In the genomic region with DNA sequence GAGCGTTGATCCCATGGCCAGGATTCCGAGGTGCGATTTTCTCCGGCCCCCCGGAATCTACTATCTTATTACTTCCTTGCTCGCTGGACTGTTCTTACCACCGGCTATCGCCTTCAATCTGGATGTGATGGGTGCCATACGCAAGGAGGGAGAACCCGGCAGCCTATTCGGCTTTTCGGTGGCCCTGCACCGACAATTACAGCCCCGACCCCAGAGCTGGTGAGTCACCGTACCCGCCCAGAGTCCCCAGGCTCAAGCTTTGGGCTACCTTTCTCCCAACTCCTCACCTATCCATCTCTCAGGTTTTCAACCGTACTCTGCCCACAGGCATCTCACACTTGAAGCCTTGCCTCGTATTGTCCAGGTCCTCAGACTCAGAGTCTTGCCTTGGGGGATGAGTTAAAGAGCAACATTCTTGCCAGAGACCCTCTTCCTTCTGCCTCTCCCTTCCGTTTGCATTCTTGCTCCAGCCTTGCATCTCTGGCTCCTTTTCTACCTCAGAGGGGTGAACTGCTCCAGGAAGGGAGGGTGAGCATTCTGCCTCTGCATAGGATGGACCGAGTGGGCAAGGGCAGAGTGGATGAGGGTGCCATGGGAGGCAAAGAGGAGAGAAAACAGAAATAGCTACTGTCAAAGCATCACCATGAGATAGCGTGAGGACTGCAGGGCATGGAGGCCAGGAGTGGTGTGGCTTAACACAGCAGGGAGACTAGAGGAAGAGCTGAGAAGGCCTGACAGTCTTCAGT, we compare ENCODE assay signal across 8 mouse cellular contexts. TPM values are rescaled to one million over a fixed set of nuclear protein-coding genes. Genes with fewer than 3 reads are reported as not detected.
A peak's percentile ranks its signal among the peaks of the same experiment; 100 is the strongest.
DNase-seq lines count a peak whose midpoint lies in the region; ATAC-seq and TF ChIP-seq lines count a peak whose summit lies in the region.

No protein-coding gene starts in this region.

- DNase-seq in limb, embryonic 10.5 days (ENCODE audit: low spot score), result no peak
- DNase-seq in layer of hippocampus, adult 8-10 months (ENCODE audit: low spot score in 2 of 2), result no peak
- no peak for DNase-seq in left cerebral cortex, adult 18-20 months (ENCODE audit: low spot score in 2 of 2)
- DNase-seq in adrenal gland, postnatal 36 days, result no peak

- TF ChIP-seq CTCF in small intestine, adult 2 months (IDR thresholded peaks at IDR 0.05; ENCODE audit: extremely low read depth, insufficient read length, insufficient replicate concordance, low read depth, low read length), result no peak

- no peaks in the 10 kb centered on the region for H3K36me3 ChIP-seq in megakaryocyte, embryonic 14.5 days (replicated peaks; ENCODE audit: low read length)
- no peaks in the 10 kb centered on the region for H3K36me3 ChIP-seq in embryonic facial prominence, embryonic 15.5 days
- H3K36me3 ChIP-seq in limb, embryonic 10.5 days, result no peaks in the 10 kb centered on the region
- H3K36me3 ChIP-seq in small intestine, adult 2 months (ENCODE audit: control insufficient read depth, insufficient read depth, low read length), result no peaks in the 10 kb centered on the region

- H3K4me3 ChIP-seq in megakaryocyte, embryonic 14.5 days (replicated peaks), result peak overlapping the region; percentile 80
- H3K4me3 ChIP-seq in embryonic facial prominence, embryonic 15.5 days (replicated peaks), result peak overlapping the region; percentile 48
- peak overlapping the region; percentile 56 for H3K4me3 ChIP-seq in limb, embryonic 10.5 days
- peak overlapping the region; percentile 56 for H3K4me3 ChIP-seq in small intestine, adult 2 months (ENCODE audit: low read depth, low read length)

- H3K9ac ChIP-seq in embryonic facial prominence, embryonic 15.5 days, result peak overlapping the region; percentile 21; the same call in 1 of the 2 replicates

- no peak for TF ChIP-seq POLR2A in small intestine, adult 2 months (IDR thresholded peaks at IDR 0.05; ENCODE audit: low read depth, low read length)

- no peak for ATAC-seq in megakaryocyte, adult 5-6 weeks (ENCODE audit: poor library complexity, severe bottlenecking)
- ATAC-seq in embryonic facial prominence, embryonic 15.5 days (ENCODE audit: insufficient number of reproducible peaks, low FRiP score, low TSS enrichment, low read depth), result no peak

- peaks cover 73% of the 10 kb centered on the region for H3K27me3 ChIP-seq in megakaryocyte, embryonic 14.5 days (replicated peaks)
- H3K27me3 ChIP-seq in embryonic facial prominence, embryonic 15.5 days, result peaks cover 49% of the 10 kb centered on the region
- peaks cover 84% of the 10 kb centered on the region for H3K27me3 ChIP-seq in limb, embryonic 10.5 days (ENCODE audit: low read depth, poor library complexity, severe bottlenecking)
- peaks cover 15% of the 10 kb centered on the region for H3K27me3 ChIP-seq in small intestine, adult 2 months (ENCODE audit: control insufficient read depth, insufficient read depth, low read length)

- no peak overlapping the region for H3K27ac ChIP-seq in embryonic facial prominence, embryonic 15.5 days (replicated peaks)
- H3K27ac ChIP-seq in limb, embryonic 10.5 days, result no peak overlapping the region
- H3K27ac ChIP-seq in small intestine, adult 2 months (ENCODE audit: insufficient read depth, low read depth, low read length), result no peak overlapping the region

- WGBS in embryonic facial prominence, embryonic 15.5 days, result 2% methylated on average over 21 of the region's 21 CpGs
- WGBS in limb, embryonic 10.5 days, result 3% methylated on average over 21 of the region's 21 CpGs
- WGBS in small intestine, adult 2 months, result 5% methylated on average over 21 of the region's 21 CpGs

- peaks cover 68% of the 10 kb centered on the region for H3K4me1 ChIP-seq in megakaryocyte, embryonic 14.5 days
- peaks cover 14% of the 10 kb centered on the region for H3K4me1 ChIP-seq in embryonic facial prominence, embryonic 15.5 days
- peaks cover 15% of the 10 kb centered on the region for H3K4me1 ChIP-seq in limb, embryonic 10.5 days
- H3K4me1 ChIP-seq in small intestine, adult 2 months (ENCODE audit: control insufficient read depth, insufficient read depth, insufficient read length, low read length), result peaks cover 9% of the 10 kb centered on the region; the same call in 1 of the 2 replicates

- H3K4me2 ChIP-seq in embryonic facial prominence, embryonic 15.5 days (replicated peaks), result peak overlapping the region; percentile 82

- no peaks in the 10 kb centered on the region for H3K9me3 ChIP-seq in megakaryocyte, embryonic 14.5 days
- no peaks in the 10 kb centered on the region for H3K9me3 ChIP-seq in embryonic facial prominence, embryonic 15.5 days (replicated peaks)
- no peaks in the 10 kb centered on the region for H3K9me3 ChIP-seq in limb, embryonic 10.5 days (replicated peaks)

RNA-seq across cellular contexts. Expression of gene Itga7, which starts 0.5 kb away (rescaled TPM):
- 1.1 and 1.9 TPM in 2 replicates for polyA plus RNA-seq in megakaryocyte, embryonic 14.5 days (2012; ENCODE audit: insufficient read depth, low replicate concordance)
- total RNA-seq in megakaryocyte, adult 5-6 weeks (2015), result not detected in 2 replicates
- total RNA-seq in megakaryocyte, adult 5-6 weeks (2017), result not detected in 2 replicates
- 14.3 and 16.5 TPM in 2 replicates for polyA plus RNA-seq in embryonic facial prominence, embryonic 15.5 days (2015; fragmentation: Nextera tagmentation; extraction: Ambion mirVana)
- polyA plus RNA-seq in limb, embryonic 10.5 days (2016; fragmentation: Nextera tagmentation; extraction: Ambion mirVana), result 0.15 and 0.24 TPM in 2 replicates
- polyA plus RNA-seq in small intestine, adult 2 months (2012; rRNA removed), result 8.4 and 14.6 TPM in 2 replicates
- 10 to 100 TPM; 29.5 to 35.4 (median 31.6) TPM for total RNA-seq in layer of hippocampus, adult 8-10 months (2022)
- 10 to 100 TPM; 13.5 TPM for total RNA-seq in left cerebral cortex, adult 18-20 months (2021)
- 10 to 100 TPM; 10.4 to 16.0 TPM for total RNA-seq in adrenal gland, postnatal 36 days (2021)

RNA-seq across cellular contexts. Expression of gene Bloc1s1, which starts 10.3 kb away (rescaled TPM):
- polyA plus RNA-seq in megakaryocyte, embryonic 14.5 days (2012; ENCODE audit: insufficient read depth, low replicate concordance), result 56.5 and 587 TPM in 2 replicates
- 190 and 212 TPM in 2 replicates for total RNA-seq in megakaryocyte, adult 5-6 weeks (2015)
- 135 and 165 TPM in 2 replicates for total RNA-seq in megakaryocyte, adult 5-6 weeks (2017)
- polyA plus RNA-seq in embryonic facial prominence, embryonic 15.5 days (2015; fragmentation: Nextera tagmentation; extraction: Ambion mirVana), result 224 and 226 TPM in 2 replicates
- polyA plus RNA-seq in limb, embryonic 10.5 days (2016; fragmentation: Nextera tagmentation; extraction: Ambion mirVana), result 168 and 182 TPM in 2 replicates
- polyA plus RNA-seq in small intestine, adult 2 months (2012; rRNA removed), result 88.8 and 147 TPM in 2 replicates
- 100 to 1,000 TPM in 2 of 4 experiments, 10 to 100 TPM in 2; 69.0 to 104 (median 90.6) TPM for total RNA-seq in layer of hippocampus, adult 8-10 months (2022)
- total RNA-seq in left cerebral cortex, adult 18-20 months (2021), result 10 to 100 TPM; 79.8 to 82.3 TPM
- 100 to 1,000 TPM; 187 to 198 TPM for total RNA-seq in adrenal gland, postnatal 36 days (2021)

RNA-seq across cellular contexts. Expression of gene Rdh5, which starts 11.5 kb away (rescaled TPM):
- 15.8 and 37.7 TPM in 2 replicates for polyA plus RNA-seq in megakaryocyte, embryonic 14.5 days (2012; ENCODE audit: insufficient read depth, low replicate concordance)
- total RNA-seq in megakaryocyte, adult 5-6 weeks (2015), result 3.4 and 6.0 TPM in 2 replicates
- total RNA-seq in megakaryocyte, adult 5-6 weeks (2017), result 0.94 and 3.6 TPM in 2 replicates
- polyA plus RNA-seq in embryonic facial prominence, embryonic 15.5 days (2015; fragmentation: Nextera tagmentation; extraction: Ambion mirVana), result 19.6 and 21.3 TPM in 2 replicates
- polyA plus RNA-seq in limb, embryonic 10.5 days (2016; fragmentation: Nextera tagmentation; extraction: Ambion mirVana), result 9.2 and 10.2 TPM in 2 replicates
- polyA plus RNA-seq in small intestine, adult 2 months (2012; rRNA removed), result 20.2 and 30.3 TPM in 2 replicates
- total RNA-seq in layer of hippocampus, adult 8-10 months (2022), result 1 to 10 TPM; 4.5 to 7.8 (median 7.2) TPM
- 1 to 10 TPM; 3.6 to 7.6 TPM for total RNA-seq in left cerebral cortex, adult 18-20 months (2021)
- total RNA-seq in adrenal gland, postnatal 36 days (2021), result 10 to 100 TPM; 12.0 to 14.0 TPM

RNA-seq across cellular contexts. Expression of gene Mettl7b, which starts 26.6 kb away (rescaled TPM):
- polyA plus RNA-seq in megakaryocyte, embryonic 14.5 days (2012; ENCODE audit: insufficient read depth, low replicate concordance), result not detected in 2 replicates
- not detected in 2 replicates for total RNA-seq in megakaryocyte, adult 5-6 weeks (2015)
- total RNA-seq in megakaryocyte, adult 5-6 weeks (2017), result not detected in 2 replicates
- 0.26 and 0.31 TPM in 2 replicates for polyA plus RNA-seq in embryonic facial prominence, embryonic 15.5 days (2015; fragmentation: Nextera tagmentation; extraction: Ambion mirVana)
- polyA plus RNA-seq in limb, embryonic 10.5 days (2016; fragmentation: Nextera tagmentation; extraction: Ambion mirVana), result 0.11 TPM in 1 of 2 replicates, not detected in the other
- 27.6 and 32.2 TPM in 2 replicates for polyA plus RNA-seq in small intestine, adult 2 months (2012; rRNA removed)
- not detected for total RNA-seq in layer of hippocampus, adult 8-10 months (2022)
- not detected for total RNA-seq in left cerebral cortex, adult 18-20 months (2021)
- total RNA-seq in adrenal gland, postnatal 36 days (2021), result under 1 TPM; 0.30 to 0.76 TPM

RNA-seq across cellular contexts. Expression of gene Cd63, which starts 33.4 kb away (rescaled TPM):
- 17.7 and 57.2 TPM in 2 replicates for polyA plus RNA-seq in megakaryocyte, embryonic 14.5 days (2012; ENCODE audit: insufficient read depth, low replicate concordance)
- total RNA-seq in megakaryocyte, adult 5-6 weeks (2015), result 60.5 and 76.0 TPM in 2 replicates
- 46.8 and 47.1 TPM in 2 replicates for total RNA-seq in megakaryocyte, adult 5-6 weeks (2017)
- polyA plus RNA-seq in embryonic facial prominence, embryonic 15.5 days (2015; fragmentation: Nextera tagmentation; extraction: Ambion mirVana), result 1,010 and 1,093 TPM in 2 replicates
- 430 and 439 TPM in 2 replicates for polyA plus RNA-seq in limb, embryonic 10.5 days (2016; fragmentation: Nextera tagmentation; extraction: Ambion mirVana)
- polyA plus RNA-seq in small intestine, adult 2 months (2012; rRNA removed), result 62.0 and 91.5 TPM in 2 replicates
- 100 to 1,000 TPM in 2 of 4 experiments, 10 to 100 TPM in 2; 76.9 to 199 (median 126) TPM for total RNA-seq in layer of hippocampus, adult 8-10 months (2022)
- total RNA-seq in left cerebral cortex, adult 18-20 months (2021), result 10 to 100 TPM; 69.1 to 71.4 TPM
- total RNA-seq in adrenal gland, postnatal 36 days (2021), result 100 to 1,000 TPM; 285 to 398 TPM

Comparison
In these comparisons a context has a peak if more than half of its experiments do, and no peak if none do; other contexts are left out.
1. RNA of gene Itga7, which starts 0.5 kb away (total RNA-seq): 29.5 to 35.4 TPM in layer of hippocampus, adult 8-10 months, 10.4 to 16.0 TPM in adrenal gland, postnatal 36 days and 13.5 TPM in left cerebral cortex, adult 18-20 months; not detected in megakaryocyte, adult 5-6 weeks; every median in the first group is over 10 times any median in the second.
2. Peak in every context shown above with its lines, with median percentiles within 50 percentile points of each other: H3K4me3 ChIP-seq.